Mouse (Mus musculus) monocyte, adult 2 months (primary cell): ENCODE data around the gene Cntd1.
"Not testable (repeated sequence)": the region's sequence is repeated elsewhere in the genome, so short reads cannot be mapped to it uniquely, and the experiment has no call there.

Experiments used
- DNase-seq, 2 experiments: peaks; one replicate each; pipeline ENCODE4 v3.0.0; 2022; ENCODE audit warnings: low spot score in 2 of 2, low read depth in 1 of 2

The Cntd1 gene

GRCm38 (mm10) chr11:101282896-101283295 is 4.1 kb downstream of the Cntd1 start:
- DNase-seq = no peak

- DNase-seq = no peak
These were observed 5.0 kb downstream of the Cntd1 start for GRCm38 (mm10) chr11:101283805-101284204.

GRCm38 (mm10) chr11:101287306-101287705 is 8.5 kb downstream of the Cntd1 start:
- DNase-seq = peak in 1 of 2 experiments; percentile 19

- DNase-seq = no peak
These were observed 12.4 kb downstream of the Cntd1 start for GRCm38 (mm10) chr11:101291231-101291630.

GRCm38 (mm10) chr11:101295191-101295590 is 16.4 kb downstream of the Cntd1 start:
- no peak for DNase-seq

- DNase-seq = no peak
These were observed 22.1 kb downstream of the Cntd1 start for GRCm38 (mm10) chr11:101300881-101301280.

- no peak for DNase-seq
These were observed 22.6 kb downstream of the Cntd1 start for GRCm38 (mm10) chr11:101301299-101302003.

- peak; percentile 87 to 93 for DNase-seq
These were observed 23.4 kb downstream of the Cntd1 start, which contains the start of gene Becn1 for GRCm38 (mm10) chr11:101302004-101302798. Becn1 (minus strand) TSS chr11:101302286.

- no peak for DNase-seq
These were observed 28.9 kb downstream of the Cntd1 start for GRCm38 (mm10) chr11:101307744-101308143.

- DNase-seq = no peak
These were observed 32.3 kb downstream of the Cntd1 start for GRCm38 (mm10) chr11:101311083-101311482.

- DNase-seq = no peak
These were observed 33.3 kb downstream of the Cntd1 start for GRCm38 (mm10) chr11:101312150-101312549.

- no peak for DNase-seq
These were observed 35.8 kb downstream of the Cntd1 start for GRCm38 (mm10) chr11:101314567-101314966.

- DNase-seq = no peak
These were observed 36.4 kb downstream of the Cntd1 start for GRCm38 (mm10) chr11:101315082-101315650.

- peak; percentile 76 to 90 for DNase-seq
These were observed 37.1 kb downstream of the Cntd1 start, which contains the start of gene Psme3 for GRCm38 (mm10) chr11:101315665-101316500. Psme3 (plus strand) TSS chr11:101316213.

- DNase-seq = peak in 1 of 2 experiments; percentile 17
These were observed 37.7 kb downstream of the Cntd1 start for GRCm38 (mm10) chr11:101316501-101316917.

GRCm38 (mm10) chr11:101323609-101324008 is 44.8 kb downstream of the Cntd1 start:
- DNase-seq = no peak

- DNase-seq = no peak
These were observed 46.0 kb downstream of the Cntd1 start, which contains the start of gene Aoc2 for GRCm38 (mm10) chr11:101324763-101325162. Aoc2 (plus strand) TSS chr11:101325063.

- not testable (repeated sequence) for DNase-seq
These were observed 46.4 kb downstream of the Cntd1 start for GRCm38 (mm10) chr11:101325201-101325600.

GRCm38 (mm10) chr11:101326147-101326546 is 47.3 kb downstream of the Cntd1 start:
- DNase-seq = no peak

GRCm38 (mm10) chr11:101327311-101327710 is 48.5 kb downstream of the Cntd1 start:
- DNase-seq = no peak
